Mouse (Mus musculus) adipocyte (in vitro differentiated cells): ENCODE measurements at regions not wholly inside any gene's neighbourhood (a gene's known extent, or its start where the extent isn't known, plus 50 kb on each side); places are given as distances from the start of the nearest gene placed in this dataset.

ENCODE experiments used
- DNase-seq: peaks from one replicate; pipeline ENCODE4 v3.0.0-alpha.2; 2016; ENCODE audit warnings: low spot score

DNA sequence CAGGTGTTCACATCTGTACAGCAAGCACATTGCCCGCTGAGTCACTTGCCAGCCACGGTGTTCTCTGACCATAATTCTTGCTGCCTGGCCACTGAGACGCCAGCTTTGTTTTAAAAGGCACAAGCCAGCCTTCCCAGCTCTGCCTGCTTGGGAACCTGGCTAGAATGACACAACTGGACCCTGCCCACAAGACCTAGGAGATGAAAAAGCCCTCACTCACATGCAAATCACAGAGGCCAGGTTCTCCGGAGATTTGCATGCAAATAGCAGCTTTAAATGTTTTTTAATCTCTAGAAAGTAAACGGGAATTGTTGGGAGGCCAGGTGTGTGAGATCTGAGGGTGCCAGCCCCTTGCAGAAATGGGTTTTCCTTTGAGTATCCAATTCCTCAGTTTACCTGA lies 71.9 kb downstream of the 1810010D01Rik start:
- no peak for DNase-seq

DNA sequence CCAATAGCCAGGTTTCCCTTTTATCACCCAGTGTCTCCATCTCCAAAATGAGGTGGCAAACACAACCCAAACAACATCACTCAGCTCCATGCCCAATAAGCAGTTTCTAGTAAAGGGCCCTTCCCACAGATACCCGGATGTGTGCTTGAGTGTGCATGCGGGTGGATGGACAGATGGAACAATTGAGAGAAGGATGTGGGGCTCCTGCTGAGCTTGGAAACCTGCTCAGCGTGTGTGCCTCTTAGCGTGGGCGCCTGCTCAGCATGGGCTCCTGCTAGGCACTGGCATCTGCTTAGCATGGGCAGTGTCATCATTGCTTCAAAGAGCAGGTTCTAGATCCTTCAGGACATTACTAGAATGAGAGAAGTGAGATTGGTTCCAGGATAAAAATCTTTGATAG lies 75.4 kb downstream of the 1810010D01Rik start:
- DNase-seq: no peak

DNA sequence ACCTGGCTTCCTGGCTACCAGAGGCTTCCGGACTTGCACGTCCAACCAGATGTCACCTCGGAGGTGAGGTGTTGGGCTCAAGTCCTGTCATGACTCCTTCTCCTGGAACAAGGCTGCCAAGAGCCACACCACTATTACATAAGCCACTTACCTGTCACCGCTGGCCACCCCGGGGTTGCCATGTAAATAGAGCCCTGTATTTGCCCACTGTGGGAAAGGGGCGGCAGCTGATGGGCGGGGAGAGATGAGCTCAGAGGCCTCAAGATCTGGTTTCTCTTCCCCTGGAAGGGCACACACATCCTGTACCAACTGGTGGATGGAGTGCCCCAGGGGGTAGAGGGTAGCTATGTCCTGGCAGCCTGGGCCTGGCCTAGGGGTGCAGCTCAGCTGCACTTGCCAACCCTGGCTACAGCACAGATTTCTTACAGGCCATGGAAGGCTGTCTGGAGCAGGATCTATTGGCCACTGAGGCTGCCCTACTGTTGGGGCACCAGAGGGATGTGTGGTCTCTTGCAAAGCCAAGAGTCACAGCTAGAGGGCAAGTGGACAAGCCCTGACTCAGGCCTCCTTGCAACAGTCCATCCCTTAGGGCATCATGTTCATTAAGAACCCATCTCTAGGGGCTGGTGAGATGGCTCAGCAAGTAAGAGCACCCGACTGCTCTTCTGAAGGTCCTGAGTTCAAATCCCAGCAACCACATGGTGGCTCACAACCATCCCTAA lies 76.3 kb downstream of the 1810010D01Rik start:
- DNase-seq: no peak

DNA sequence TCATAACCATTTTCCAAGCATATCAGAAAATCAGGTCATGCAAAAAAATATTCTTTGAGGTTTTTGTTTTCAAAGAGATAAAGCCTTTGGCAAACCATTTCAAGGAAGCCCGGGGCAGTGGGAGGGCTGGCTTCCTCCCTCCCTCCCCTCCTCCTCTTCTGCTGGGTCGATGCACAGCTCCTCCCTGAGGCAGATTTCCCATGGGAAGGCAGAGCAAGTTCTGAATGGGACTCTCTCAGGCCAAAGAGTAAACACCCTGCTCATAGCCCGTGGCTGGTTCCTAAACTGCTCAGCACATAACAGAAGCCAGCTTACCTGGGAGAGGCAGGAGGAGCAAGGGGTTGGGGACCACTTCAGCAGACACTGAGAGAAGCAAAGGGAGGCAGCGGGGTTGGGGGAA lies 77.9 kb downstream of the 1810010D01Rik start:
- no peak for DNase-seq

DNA sequence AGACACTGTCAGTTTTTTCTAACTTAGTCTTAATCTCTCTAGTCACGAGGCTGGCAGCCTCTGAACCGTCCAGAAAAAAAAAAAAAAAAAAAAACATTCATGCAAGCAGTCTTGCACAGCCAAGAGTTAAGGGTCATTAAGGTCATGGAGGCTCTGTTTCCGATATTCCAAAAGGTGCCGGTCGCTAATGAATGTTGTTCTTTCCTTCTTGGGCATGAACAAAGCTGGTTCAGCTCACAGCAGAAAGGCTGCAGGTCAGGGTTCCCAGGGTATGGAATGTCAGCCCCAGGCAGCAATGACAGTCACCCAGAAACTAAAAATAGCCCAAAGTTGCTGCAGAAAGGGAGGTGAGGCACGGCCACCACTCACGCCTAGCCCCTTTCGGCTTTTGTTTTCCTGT lies 80.3 kb downstream of the 1810010D01Rik start:
- peak; percentile 14 for DNase-seq

DNA sequence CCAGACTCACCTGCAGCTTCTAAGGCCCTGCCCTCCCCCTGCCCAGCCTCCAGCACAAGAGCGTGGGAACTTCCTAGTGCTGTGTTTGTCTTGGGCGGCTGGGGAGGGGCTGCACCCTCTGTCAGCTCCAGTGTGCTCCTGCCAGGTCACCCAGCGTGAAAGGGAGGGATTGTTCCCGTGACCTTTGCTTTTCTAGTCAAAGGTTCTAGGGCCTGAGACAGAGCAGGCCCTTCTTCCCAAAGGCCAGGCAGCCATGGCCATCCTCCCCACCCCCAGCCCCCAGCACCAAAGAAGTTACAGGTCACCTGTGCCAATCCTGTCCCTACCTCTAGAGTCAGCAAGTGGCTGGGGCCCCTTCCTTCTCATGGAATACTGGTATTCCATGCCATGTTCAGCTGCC lies 80.7 kb downstream of the 1810010D01Rik start:
- DNase-seq: no peak

DNA sequence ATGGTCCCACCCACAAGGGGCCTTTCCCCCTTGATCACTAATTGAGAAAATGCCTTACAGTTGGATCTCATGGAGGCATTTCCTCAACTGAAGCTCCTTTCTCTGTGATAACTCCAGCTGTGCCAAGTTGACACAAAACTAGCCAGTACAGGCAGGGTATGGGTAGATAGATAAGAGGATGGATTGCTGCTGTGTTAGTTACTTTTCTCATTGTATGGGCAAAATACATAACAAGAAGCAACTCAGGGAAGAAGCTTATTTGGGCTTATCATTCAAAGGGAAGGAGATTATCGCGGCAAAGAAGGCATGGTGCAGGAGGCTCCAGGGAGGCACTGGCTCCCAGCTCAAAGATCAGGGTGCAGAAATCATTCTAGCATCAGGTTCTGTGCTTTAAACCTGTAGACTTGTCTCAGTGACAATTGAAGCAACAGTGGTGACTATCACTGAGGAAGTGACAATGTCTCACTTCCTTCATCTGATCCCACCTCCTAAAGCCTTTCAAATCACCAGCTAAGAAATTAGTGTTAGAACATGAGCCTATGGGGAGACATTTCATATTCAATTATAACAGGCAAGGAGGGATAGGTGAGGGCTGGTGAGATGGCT lies 83.8 kb downstream of the 1810010D01Rik start:
- no peak for DNase-seq

DNA sequence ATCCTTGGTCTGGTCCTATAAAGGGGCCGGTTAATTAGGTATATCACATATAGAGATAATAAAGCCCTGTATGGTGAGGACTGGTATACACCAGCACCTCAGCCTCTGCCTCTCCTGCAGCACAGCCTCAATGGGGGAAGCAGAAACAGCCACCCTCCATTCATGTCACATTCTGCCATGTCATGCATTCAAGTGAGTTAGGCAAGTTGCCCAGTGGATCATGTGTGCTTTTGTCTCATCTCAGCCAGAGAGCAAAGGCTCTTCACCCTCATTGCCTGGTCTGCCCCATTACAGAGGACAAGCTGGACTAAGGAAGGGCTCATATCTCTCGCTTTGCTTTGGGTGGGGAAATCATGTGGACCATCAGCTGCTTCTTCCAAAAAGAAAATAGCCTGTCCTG lies 85.4 kb downstream of the 1810010D01Rik start:
- peak; percentile 69 for DNase-seq

DNA sequence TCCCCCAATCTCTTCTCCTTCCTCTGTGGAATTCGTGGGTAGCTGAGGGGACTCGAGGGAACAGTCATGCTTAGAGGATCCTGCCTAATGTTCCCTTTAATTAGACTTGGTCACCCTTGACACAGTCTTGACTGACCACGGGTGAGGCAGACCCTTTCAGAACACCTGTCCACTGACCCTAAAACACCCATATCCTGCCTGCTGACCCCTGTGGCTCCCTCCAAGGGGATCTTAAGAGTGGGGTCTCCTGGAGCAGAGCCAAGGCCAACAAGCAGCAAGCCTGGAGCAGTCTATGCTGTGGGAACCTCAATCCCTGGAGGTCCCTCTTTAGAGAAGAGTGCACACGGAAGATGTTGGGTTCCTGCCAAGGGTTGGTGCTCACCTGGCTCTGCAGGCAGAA lies 89.5 kb downstream of the 1810010D01Rik start:
- no peak for DNase-seq

DNA sequence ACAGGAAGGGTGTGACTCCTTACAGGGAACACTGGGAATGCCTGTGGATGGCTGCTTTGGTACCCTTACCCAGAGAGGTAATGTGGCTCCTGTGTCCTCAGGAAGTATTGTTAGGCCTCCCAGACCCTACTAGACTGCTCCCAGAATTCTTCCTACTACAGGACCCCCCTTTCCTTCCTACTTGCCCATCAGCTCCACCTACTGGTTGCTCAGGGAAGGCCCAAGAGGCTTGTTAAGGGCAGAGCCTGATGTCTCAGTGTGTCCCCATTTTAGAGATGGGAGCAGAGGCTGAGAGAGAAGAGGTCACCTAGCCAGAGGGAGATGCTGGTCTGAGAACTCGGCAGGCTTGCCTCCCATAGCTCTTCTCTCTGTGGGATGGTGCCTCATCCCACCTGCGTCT lies 93.3 kb downstream of the 1810010D01Rik start:
- peak; percentile 5 for DNase-seq

DNA sequence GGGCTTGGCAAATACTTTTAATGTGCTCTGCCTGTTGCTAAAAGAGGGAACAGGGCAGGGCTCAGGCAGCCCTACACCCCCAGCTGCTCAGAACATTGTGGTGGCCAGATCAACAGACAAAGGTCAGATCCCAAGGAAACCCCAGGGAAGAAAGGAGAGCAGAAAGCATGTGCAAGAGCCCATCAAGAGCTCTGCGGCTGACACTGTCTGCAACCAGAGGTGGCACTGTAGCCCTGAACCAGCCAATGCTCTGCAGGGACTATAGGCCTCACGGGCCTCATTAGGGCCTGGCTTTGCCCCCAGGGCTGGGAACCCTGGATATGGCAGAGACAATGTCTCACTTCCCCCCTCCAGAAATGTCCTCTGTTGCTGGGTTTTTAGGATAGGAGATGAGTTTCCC lies 93.8 kb downstream of the 1810010D01Rik start:
- DNase-seq: no peak

DNA sequence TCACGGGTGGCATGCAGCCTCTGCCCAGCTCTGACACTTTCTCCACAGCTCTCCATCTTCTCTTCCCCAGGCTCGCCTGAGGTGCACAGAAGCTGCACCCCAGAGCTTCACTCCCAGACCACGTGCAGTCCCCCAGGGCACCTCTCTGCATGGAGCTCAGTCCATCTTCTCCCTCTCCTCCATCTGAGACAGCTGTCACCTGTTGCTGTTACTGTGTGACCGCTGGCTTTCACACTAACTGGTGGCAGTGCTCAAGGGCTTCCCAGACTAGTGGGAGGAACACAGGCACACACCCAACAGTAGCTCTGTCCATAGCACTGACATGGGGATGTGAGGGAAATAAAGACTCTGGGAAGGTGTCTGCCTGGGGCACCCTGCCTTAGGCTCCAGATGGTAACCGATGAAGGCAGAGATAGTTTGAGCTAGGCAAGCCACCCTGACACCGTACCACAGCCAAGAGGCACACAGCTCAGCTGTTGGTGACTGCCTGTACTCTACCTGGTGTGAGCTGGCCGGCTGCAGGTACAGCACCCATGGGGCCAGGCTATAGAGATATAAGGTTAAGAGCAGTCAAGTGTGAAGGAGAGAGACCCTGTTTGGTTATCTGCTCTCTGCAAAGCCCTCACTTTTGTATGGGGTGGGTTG lies 94.9 kb downstream of the 1810010D01Rik start:
- no peak for DNase-seq

DNA sequence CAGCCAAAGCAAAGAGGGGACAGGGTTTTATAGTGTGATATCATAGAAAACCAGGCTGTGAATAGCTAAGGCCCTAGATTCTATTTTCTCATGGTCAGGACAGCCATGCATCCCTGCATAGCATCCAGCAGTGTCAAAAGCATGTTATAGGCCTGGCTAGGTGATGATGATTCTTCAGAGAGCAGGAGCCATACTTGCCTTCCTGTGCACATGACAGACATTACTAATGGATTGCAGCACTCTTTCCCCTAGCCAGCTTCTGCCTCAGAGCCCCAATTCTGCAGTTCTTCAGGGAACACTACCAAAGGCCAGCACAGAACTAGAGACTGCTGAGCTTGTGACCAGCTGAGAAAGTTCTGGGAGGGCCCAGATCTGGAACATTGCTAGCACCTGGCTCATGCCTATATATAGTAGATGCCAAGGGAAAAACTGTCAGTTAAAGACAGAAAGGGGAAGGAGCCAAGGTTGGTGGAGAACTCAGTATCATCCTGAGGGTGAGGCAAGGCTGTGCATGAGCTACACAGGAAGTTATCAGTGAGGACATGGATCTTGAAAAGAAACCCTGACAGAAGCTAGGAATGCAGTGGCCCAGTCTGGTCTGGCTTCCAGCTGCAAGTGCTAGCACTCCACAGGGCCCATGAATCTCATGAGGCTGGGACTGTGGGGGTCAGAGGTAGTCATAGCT lies 95.6 kb downstream of the 1810010D01Rik start:
- peak; percentile 5 for DNase-seq

DNA sequence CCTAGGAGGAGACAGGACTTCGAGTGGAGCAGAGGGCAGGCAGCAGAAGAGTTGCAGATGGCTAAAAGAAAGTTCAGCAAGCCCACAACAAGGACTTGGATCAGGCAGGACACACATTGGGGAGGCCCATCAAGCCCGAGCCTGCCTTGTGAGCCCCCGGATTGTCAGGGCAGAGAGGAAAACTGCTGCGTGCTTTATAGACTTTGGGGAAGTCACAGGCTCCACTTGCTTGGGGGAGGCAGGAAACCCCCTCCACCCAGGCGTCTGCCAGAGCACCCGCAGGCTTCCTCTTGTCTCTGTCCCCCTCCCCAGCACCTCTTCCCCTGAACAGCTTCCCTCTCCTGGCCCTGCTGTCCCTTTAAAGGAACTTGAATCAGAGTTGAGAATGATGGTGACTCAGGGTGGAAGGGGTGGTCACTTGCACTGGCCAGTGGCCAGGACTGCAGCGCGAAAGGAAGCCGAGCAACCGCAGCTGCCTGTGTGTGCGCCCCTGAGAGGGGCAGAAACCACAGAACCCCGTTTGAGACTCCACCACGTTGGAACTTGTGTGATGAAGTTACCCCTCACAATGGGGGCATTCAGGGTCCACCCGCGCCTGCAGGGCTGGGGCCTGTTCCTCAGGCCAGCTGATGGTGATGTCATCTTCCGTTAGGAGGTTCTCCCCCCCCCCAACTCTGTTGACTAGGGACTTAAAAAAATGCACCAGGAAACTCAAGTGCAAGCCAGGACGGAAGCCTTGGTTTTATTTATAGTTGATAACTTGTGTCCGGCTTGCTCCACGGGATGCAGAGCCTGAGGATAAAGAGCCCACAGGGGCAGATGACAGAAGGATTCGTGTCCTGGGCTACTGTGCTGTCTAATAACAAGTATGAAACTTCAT lies 96.4 kb downstream of the 1810010D01Rik start:
- DNase-seq: peak; percentile 13

DNA sequence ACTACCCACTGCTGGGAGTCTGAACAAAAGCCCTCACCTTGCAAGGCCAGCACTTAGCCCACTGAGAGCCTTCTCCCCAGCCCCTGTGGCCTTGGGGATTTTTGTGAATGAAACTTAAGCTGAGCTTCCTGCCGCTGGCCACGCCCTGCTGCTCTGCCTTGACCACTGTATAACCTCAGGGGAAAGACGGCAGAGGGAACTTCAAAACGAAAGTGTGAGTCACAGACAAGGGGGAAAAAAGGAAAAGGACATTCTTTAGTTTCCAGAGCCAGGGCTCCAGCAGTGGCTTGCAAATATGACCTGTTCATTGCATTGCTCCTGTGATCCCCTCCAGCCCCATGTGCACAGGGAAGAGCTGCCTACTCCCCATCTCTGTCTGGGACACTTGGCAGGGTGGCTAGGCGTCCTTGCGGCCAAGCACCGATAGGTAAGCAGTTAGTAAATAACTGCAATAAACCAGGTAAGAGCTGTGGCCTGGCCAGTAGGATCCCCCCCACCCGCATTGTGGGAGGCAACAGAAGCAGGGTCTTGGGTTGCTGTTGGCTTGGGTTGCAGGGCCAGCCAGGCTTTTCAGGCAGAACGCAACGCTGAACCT lies 97.2 kb downstream of the 1810010D01Rik start:
- peak; percentile 7 for DNase-seq

DNA sequence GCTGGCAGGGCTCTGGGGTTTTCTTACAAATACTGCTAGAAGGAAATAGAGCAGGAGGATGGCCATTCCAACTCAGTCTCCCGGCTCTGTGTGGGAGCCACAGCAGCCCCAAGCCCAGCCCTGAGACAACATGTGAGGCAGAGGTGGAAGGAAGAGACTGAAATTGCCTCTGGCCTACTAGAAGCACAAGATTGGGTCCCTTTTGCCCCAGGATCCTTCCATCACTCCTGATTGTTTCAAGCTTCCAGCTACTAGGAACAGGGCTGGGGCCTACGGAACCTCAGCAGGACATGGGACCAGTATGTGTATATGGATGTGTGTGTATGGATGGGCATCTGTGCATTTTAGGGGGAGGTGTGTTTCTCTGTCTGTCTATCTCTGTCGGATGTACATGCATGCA lies 97.9 kb downstream of the 1810010D01Rik start:
- no peak for DNase-seq

DNA sequence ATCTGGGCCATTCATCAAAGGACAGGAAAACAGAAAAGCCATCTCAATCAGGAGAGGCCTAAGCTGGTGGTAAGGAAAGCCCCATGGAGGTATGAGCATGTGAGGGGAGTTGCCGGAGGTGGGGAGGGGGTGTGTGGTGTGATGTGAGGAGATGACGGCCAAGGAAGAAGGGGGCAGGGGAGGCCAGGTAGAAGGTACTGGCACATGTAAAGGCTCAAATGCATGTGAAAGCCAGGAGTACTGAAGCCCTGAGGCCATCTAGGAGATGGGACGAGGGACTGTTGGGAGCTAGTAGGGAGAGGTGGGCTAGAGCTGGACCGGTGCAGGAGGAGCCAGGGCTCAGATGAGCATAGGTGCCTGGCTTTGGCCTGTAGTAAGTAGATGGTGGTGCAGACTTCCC lies 98.4 kb downstream of the 1810010D01Rik start:
- no peak for DNase-seq

DNA sequence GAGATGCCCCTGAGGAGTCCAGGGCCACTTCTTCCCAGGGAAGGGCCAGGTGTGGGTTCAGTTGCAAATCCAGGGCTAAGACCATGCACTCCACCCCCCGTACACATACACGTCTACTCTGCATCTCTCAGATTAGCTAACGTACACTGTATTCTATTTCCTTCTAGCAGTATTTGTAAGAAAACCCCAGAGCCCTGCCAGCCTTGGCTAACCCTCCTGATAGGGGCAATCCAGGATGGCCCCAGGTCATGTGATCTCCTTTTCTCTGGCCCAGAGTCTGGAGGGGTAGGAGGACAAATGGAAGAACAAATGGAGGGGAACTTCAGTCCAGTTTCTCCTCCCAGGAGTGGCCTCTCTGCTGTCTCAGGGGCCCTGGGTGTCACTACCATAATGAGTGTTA lies 98.9 kb downstream of the 1810010D01Rik start:
- DNase-seq: no peak

DNA sequence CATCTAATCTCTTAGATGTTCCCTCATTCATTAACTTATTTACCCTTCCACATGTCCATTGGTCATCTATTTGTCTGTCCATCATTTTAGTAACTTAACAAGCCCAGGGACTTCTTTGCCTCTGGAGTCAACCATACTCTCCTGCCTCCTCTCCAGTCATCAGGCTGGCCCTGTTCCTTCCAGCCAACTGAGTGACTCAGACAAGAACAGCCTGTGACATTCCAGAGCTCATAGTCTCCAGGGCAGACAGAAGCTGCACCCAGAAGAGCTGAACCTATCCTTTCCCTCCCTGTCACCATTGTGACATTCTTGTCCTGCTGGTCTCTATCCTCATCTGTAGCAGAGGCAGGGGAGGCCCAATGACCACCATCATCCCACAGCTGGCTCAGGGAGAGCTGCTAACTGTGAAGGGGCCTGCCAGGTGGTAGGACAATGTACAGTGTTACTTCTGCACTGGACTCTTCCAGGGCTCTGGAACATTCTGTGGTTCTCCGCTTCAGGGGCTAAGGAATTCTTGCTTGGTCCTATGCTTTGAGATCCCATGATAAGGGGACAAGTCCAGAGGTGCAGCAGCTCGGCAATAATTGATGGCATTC lies 100.2 kb downstream of the 1810010D01Rik start:
- no peak for DNase-seq

DNA sequence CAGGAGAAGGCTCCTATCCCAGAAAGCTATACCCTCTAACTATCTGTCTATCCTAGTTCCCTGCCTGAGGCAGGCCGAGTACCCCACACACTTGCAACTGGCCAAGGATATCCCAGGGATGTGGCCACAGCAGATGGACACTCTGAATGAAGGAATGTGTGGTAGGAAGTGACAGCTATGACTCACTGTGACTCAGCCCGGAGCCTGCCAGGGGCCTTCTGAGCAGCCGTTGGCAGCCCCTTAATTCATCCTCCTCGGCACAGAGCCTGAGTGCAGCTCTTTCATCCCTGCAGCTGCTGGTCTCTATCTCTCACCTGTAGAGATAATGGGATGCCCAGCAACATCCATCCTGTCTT lies 101.4 kb downstream of the 1810010D01Rik start:
- DNase-seq: no peak

DNA sequence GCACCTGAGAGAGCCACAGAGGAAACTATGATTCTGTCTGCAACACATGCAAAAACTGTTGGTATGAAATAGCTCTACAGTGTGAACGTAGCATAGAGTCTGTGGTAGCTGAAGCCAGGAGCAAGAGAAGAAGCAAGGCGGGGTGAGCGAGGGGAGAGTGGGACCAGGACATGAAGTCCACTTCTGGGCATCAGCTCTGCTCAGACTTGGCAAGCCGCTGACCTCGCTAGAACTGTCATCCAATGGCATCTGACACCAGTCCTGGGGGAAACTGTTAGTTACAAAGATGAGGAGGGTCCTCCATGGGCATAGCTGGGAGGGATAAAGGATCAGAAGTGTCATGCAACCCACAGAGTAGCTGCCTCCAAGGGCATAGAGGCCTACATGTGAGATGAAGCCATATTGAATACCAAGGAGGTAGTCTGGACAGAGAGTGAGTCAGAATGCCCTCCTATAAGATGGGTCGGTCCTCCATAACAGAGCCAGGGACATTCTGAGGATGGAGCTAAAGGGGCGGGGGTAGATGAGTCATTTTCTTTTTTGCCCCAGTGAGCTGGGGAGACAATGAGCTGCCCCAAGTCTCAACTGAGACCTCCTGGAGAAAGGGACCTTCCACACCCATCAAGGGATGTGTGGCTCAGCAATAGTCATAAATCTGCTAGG lies 102.0 kb downstream of the 1810010D01Rik start:
- DNase-seq: no peak
